Mouse (Mus musculus): ENCODE measurements around the gene Stk10. TPM values are rescaled to one million over a fixed set of nuclear protein-coding genes. Genes with fewer than 3 reads are reported as not detected.
"Not testable (repeated sequence)": the region's sequence is repeated elsewhere in the genome, so short reads cannot be mapped to it uniquely, and the experiment has no call there.

Gene Stk10
- polyA plus RNA-seq, 2 experiments from 2014 or later = 66.9 to 116 TPM

DNA sequence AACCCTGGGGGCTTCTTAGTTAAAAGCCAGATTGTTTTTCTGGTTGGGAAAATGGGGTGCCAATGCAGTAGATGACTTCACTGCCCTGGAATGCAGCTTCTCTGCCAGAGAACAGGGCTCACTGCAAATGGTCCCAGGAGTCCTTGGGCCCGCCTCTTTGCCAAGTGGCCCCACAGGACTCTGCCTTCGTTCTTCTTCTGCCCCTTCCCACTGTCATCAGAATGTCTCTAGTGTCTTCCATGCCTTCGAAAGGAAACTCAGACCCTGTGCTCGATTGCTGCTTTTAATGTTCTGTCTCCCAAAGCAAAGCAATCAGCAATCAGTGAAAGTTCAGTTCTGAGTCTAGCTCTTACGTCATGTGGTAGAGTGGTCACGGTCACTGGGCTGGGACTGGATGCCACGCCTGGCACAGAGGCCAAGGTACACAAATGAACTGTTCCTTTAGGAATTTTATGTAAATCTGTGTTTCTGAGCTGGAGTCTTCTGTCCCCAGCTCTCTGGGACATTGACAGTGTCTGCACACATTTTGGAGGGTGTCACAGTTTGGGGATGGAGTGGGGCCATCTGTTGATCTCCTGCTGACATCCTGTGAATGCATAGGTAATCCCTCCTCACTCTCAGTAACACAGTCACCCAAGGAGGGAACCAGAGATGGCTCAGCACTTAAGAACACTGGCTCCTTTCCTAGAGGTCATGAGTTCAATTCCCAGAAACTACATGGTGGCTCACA is 72.2 kb downstream of the Stk10 start:
- no peak for ATAC-seq

DNA sequence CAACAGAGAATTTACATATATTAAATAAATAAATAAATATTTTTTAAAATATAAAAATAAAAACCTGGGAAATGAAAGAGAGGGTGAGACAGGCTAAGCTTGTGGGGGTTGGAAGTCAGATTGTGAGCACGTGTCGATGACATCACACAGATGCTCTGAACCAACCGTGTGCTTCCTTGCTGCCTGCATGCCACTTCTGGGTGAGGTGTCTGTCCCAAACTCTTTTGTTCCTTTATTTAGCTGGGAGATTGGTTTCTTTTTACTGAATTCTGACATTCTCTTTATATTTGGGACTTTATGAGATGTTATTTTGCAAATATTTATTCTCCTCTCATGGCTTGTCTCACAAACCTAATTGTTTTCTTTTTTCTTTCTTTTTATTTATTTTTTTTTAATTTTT is 72.8 kb downstream of the Stk10 start:
- ATAC-seq = no peak

DNA sequence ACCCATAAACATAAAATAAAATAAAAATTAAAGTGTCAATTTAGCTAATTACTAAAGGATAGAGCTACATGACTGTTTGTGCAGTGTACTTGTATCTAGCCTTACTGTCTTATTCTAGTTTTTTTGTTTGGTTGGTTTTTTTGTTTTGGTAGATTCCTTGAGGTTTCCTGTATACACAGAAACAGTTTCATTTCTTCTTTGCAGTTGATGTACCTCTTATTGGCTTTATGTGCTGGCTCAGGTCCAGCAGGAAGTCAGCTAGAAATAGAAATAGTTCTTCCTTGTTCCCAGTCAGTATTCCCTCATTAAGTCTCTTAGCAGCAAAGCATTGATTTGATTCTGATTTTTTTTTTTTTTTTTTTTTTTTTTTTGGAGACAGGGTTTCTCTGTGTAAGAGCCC is 74.2 kb downstream of the Stk10 start:
- ATAC-seq = peak; percentile 37

- ATAC-seq = no peak
These were observed 77.5 kb downstream of the Stk10 start for GRCm38 (mm10) chr11:32610616-32611015.

DNA sequence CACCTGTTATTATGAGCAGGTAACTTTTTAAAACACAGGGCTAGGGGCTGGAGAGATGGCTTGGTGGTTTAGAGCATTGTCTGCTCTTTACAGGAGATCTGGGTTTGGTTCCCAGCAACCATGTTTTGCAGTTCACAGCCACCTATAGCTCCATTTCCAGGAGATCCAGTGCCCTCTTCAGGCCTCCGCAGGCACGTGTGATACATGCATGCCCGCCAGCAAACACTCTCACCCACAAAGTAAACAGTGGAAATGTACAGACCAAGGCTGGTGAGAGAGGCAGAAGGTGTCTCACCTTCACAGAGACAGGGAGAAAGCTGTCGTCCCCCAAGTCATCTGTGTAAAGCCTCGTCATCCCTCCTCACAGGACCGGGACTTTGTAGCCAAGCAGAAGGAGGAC is 79.2 kb downstream of the Stk10 start:
- no peak for ATAC-seq

DNA sequence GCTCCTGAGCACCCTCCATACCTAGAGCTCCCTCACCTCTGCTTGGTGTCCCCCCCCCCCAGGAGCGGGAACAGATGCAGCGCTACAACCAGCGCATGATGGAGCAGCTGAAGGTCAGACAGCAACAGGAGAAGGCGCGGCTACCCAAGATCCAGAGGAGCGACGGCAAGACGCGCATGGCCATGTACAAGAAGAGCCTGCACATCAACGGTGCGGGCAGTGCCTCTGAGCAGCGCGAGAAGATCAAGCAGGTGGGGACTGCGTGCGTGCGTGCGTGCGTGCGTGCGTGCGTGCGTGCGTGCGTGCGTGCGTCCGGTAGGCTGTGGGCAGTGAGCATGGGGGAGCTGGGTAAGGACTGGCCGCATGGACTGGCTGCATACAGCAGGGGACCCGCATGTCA is 81.4 kb downstream of the Stk10 start:
- no peak for ATAC-seq

GRCm38 (mm10) chr11:32615561-32615960 is 82.5 kb downstream of the Stk10 start:
- no peak for ATAC-seq

- ATAC-seq = no peak
These were observed 83.0 kb downstream of the Stk10 start for GRCm38 (mm10) chr11:32616091-32616490.

DNA sequence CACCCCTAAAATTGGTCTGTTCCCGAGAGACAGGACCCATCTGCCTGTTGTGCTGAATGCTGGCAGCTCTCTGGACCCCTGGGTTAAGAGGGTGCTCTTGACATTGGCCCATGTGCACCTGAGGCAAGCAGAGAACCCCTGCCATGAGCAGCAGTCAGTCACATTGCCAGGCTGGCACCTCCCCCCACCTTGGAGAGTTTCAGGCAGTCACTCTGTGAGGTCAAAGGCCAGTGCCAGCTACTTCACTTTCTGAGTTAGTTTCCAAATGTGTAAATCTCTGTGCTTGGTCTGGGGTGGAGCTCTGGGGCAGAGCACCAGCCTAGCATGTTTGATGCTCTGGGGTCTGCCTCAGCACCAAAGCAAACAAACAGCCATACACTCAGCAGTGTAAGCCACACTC is 84.9 kb downstream of the Stk10 start:
- no peak for ATAC-seq

DNA sequence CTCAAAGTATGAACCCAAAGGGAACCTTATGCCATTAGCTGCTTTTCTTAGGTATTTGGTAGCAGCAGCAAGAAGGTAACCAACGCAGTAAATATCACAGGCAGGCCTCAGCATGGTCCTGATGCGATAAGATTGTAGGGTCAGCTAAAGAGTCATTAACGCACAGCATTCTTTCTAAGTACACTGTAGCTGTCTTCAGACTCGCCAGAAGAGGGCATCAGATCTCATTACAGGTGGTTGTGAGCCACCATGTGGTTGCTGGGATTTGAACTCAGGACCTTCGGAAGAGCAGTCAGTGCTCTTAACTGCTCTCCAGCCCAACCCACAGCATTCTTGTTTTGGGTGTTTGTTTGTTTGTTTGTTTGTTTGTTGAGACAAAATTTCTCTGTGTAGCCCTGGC is 85.5 kb downstream of the Stk10 start:
- not testable (repeated sequence) for ATAC-seq

- no peak for ATAC-seq
These were observed 86.2 kb downstream of the Stk10 start for GRCm38 (mm10) chr11:32619257-32619816.

GRCm38 (mm10) chr11:32619866-32620456 is 86.9 kb downstream of the Stk10 start:
- no peak for ATAC-seq

DNA sequence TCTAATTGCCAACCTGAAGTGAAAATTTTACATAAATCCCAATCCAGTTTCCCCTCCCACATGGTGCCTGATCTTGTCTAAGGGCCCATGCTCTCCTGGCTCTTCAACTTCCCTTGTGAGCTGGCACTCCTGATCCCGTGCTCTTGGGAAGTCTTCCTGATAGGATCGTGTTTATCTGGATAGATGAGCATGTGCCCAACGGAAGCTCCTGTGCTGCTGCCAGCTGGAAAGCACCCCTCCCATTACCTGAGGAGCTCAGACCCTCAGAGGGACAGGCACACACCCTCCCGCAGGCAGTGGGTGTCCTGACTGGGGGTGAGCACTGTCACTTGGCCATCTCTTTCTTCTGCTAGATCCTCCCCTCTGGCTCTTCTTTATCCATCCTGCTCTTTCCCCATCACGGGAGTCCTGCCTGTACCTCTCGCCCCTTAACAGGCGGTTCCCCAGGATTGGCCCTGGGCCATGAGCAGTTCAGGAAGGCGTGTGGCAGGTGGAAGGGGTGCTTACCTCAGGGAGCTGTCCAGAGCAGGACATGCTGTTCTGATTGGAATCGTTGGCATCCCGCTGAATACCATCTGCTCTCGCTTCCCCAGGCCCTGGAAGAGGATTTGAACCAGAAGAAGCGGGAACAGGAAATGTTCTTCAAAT is 88.8 kb downstream of the Stk10 start:
- ATAC-seq = no peak

DNA sequence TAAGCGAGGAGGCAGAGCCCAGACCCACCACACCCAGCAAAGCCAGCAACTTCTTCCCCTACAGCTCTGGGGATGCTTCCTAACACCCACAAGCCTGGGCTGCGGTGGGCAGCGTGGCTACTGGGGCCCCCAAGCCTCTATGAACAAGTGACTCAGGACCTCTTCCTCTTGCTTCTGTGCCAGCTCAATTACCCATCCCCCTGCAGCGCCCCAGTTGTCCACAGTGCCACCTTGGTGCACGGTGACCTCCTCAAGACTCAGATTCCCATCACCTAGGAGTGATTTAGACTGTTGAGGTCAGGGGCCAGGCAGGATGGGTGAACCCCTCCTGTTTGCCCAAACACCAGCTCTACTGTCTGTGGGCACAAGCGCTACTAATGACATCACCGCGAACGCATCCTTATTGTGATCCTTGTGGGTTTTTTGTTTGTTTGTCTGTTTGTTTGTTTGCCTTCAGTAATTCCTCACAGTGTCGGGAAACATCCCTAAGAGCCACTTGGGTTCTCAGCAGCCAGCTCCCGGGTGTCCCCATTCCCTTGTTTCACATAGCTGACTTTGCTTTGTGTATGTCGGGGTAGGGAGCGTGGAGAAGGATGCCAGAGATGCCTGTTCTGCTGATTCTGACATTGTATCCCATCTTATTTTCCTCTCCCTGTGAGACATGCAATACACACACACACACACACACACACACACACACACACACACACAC is 89.5 kb downstream of the Stk10 start:
- ATAC-seq = no peak

GRCm38 (mm10) chr11:32623236-32623635 is 90.1 kb downstream of the Stk10 start:
- ATAC-seq = no peak

- no peak for ATAC-seq
These were observed 90.8 kb downstream of the Stk10 start for GRCm38 (mm10) chr11:32623912-32624311.

DNA sequence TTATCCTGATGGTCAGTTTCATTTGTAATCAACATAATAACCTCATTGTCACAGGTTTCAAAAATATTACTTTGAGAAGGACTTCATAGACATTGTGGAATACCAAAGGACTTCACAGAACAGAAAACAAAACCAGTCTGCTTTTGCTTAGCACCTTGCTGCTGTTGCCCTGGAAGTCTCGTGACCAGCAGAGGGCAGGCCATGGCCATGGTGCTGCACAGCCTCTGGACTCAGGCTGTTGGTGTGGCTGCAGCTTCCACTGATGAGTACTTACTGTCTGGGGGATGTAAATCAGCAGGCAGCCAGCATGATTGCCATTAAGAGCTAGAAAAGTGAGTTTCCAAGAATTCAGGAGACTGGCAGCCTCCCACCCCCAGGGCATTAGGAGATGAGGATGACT is 92.6 kb downstream of the Stk10 start:
- no peak for ATAC-seq

- no peak for ATAC-seq
These were observed 93.0 kb downstream of the Stk10 start for GRCm38 (mm10) chr11:32626079-32626478.

GRCm38 (mm10) chr11:32627900-32628299 is 94.8 kb downstream of the Stk10 start:
- no peak for ATAC-seq

- no peak for ATAC-seq
These were observed 96.7 kb downstream of the Stk10 start for GRCm38 (mm10) chr11:32629713-32630211.

- ATAC-seq = no peak
These were observed 99.6 kb downstream of the Stk10 start for GRCm38 (mm10) chr11:32632671-32633070.

GRCm38 (mm10) chr11:32633542-32633941 is 100.4 kb downstream of the Stk10 start:
- ATAC-seq = no peak

- no peak for ATAC-seq
These were observed 101.0 kb downstream of the Stk10 start for GRCm38 (mm10) chr11:32634143-32634542.
